Mouse (Mus musculus) lung, adult 2 months (tissue): Measurements from ENCODE around the gene Lmod1.

Experiments used
- CTCF ChIP-seq: fragments of 200-500 bp; IDR thresholded peaks from 2 replicates; pipeline ENCODE4 v1.5.1; 2011; ENCODE audit warnings: mild to moderate bottlenecking, low read length, control low read depth; ENCODE audit not compliant: insufficient read depth
- POLR2A ChIP-seq: fragments of 200-500 bp; IDR thresholded peaks from 2 replicates; pipeline ENCODE4 v1.6.1; 2011; ENCODE audit warnings: low read depth, mild to moderate bottlenecking, control low read depth, low read length, borderline replicate concordance; ENCODE audit errors: extremely low read depth

DNA sequence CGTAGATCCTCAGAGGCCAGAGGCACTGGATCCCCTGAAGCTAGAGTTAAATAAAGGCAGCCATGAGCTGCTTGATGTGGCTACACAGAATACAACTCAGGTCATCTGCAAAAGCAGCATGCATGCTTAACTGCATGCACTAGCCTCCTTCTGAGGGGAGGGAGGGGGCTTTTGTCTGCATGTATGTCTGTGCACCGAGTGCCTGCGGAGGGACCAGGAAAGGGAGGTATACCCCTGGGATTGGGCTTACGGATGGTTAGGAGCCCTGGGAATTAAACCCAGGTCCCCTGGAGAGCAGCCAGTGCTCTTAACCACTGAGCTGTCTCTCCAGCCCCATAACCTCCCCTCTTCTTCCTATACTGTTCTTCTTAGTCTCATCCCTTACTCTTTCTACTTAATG, 87.5 kb downstream of the Lmod1 start:
- TF ChIP-seq POLR2A: no peak
- no peak for TF ChIP-seq CTCF
